Mouse (Mus musculus): ENCODE measurements around the gene Arpp19. TPM values are rescaled to one million over a fixed set of nuclear protein-coding genes. Genes with fewer than 3 reads are reported as not detected.

Arpp19 gene
- polyA plus RNA-seq, 1 experiment from 2014 or later: 298 TPM

DNA sequence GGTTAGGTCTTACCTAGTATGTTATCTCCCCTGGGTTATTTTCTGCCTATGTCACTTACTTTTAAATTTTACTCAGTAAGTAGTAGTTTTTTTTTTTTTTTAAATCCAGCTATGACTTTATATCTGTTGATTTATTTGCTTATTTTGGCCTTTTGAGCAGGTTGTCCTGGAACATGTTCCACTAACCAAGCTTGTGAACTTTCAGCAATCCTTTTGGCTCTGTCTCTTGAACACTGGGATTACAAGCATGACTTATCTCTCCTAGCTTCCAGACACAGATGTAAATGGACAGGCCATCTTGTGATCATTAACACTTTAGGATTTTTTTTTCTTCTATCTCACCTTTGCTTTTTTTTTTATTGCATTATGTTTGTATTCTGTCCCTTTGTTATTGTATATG is 9.7 kb downstream of the Arpp19 start:
- H3K4me3 ChIP-seq (ENCODE audit: low read depth, low read length): no peak overlapping the region
- no peaks in the 10 kb centered on the region for H3K36me3 ChIP-seq (ENCODE audit: control insufficient read depth, insufficient read depth, low read length)
- no peak overlapping the region for H3K27ac ChIP-seq (ENCODE audit: low read depth, low read length)
- DNase-seq (ENCODE audit: low spot score) (no peak), ATAC-seq (ENCODE audit: low FRiP score) (no peak)
- no peaks in the 10 kb centered on the region for H3K4me1 ChIP-seq (replicated peaks; ENCODE audit: control insufficient read depth, insufficient read depth, low read length)
- no peak overlapping the region for H3K9ac ChIP-seq (ENCODE audit: low read depth, low read length)
- H3K4me2 ChIP-seq (replicated peaks; ENCODE audit: low read depth, low read length): no peak overlapping the region
- H3K9me3 ChIP-seq (ENCODE audit: control insufficient read depth, low read length): no peaks in the 10 kb centered on the region
- H3K27me3 ChIP-seq (ENCODE audit: control insufficient read depth, insufficient read depth, low read length): no peaks in the 10 kb centered on the region

- ATAC-seq (ENCODE audit: low FRiP score) (no peak), DNase-seq (ENCODE audit: low spot score) (no peak)
- H3K4me3 ChIP-seq (ENCODE audit: low read depth, low read length): no peak overlapping the region
- H3K36me3 ChIP-seq (ENCODE audit: control insufficient read depth, insufficient read depth, low read length): no peaks in the 10 kb centered on the region
- no peaks in the 10 kb centered on the region for H3K4me1 ChIP-seq (replicated peaks; ENCODE audit: control insufficient read depth, insufficient read depth, low read length)
- no peak overlapping the region for H3K9ac ChIP-seq (ENCODE audit: low read depth, low read length)
- WGBS: 88% methylated on average over 3 of the region's 3 CpGs
- H3K27ac ChIP-seq (ENCODE audit: low read depth, low read length): no peak overlapping the region
- no peaks in the 10 kb centered on the region for H3K9me3 ChIP-seq (ENCODE audit: control insufficient read depth, low read length)
- no peaks in the 10 kb centered on the region for H3K27me3 ChIP-seq (ENCODE audit: control insufficient read depth, insufficient read depth, low read length)
- H3K4me2 ChIP-seq (replicated peaks; ENCODE audit: low read depth, low read length): no peak overlapping the region
Measured at GRCm38 (mm10) chr9:75049100-75049499, 11.7 kb downstream of the Arpp19 start.

DNA sequence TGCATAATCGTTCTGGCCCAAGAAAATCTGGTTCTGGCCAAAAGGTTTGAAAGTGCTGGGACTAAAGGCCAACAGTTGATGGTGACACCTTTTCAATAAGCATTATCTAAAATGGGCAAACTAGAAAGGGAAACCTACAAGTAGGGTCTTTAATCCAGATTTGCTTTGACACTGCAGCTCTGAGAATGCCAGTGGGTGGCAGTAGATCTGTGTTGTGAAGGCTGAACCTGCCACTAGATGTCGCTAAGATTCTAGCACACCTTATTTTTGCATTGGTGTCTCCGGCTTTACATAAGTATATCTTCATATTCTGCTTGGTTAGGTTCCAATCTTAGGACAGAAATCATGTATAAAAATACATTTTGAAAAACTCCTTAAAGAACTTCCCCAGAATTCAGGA is 12.6 kb downstream of the Arpp19 start:
- Histone ChIP-seq H3K27ac (ENCODE audit: low read depth, low read length) (no peak overlapping the region), H3K27me3 (ENCODE audit: control insufficient read depth, insufficient read depth, low read length) (no peaks in the 10 kb centered on the region), H3K4me2 (replicated peaks; ENCODE audit: low read depth, low read length) (no peak overlapping the region), H3K36me3 (ENCODE audit: control insufficient read depth, insufficient read depth, low read length) (no peaks in the 10 kb centered on the region), H3K4me1 (replicated peaks; ENCODE audit: control insufficient read depth, insufficient read depth, low read length) (no peaks in the 10 kb centered on the region), H3K9ac (ENCODE audit: low read depth, low read length) (no peak overlapping the region), H3K4me3 (ENCODE audit: low read depth, low read length) (no peak overlapping the region), H3K9me3 (ENCODE audit: control insufficient read depth, low read length) (no peaks in the 10 kb centered on the region)
- no peak; the same call in 1 of the 2 replicates for ATAC-seq (ENCODE audit: low FRiP score)
- peak; percentile 76 for DNase-seq (ENCODE audit: low spot score)
- WGBS: 47% methylated on average over 3 of the region's 3 CpGs

DNA sequence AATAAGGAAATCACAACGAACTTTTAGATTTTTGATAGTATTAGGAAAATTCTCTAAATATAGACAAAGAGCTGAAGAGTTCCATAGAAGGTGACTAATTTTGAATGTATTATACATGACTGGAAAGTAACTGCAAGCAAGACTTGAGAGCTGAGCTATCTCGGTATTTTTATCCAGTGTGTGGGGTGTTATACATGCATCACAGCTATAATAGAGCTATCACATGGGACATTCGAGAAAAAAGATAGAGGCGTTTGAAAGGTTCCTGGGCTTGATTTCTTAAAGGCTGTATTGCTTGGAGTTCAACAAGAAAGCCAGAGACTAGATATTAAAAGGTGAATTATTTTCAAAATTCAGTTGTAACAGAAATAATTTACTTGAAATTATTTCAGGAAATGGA is 14.4 kb downstream of the Arpp19 start:
- H3K4me3 ChIP-seq (ENCODE audit: low read depth, low read length): no peak overlapping the region
- H3K9ac ChIP-seq (ENCODE audit: low read depth, low read length): no peak overlapping the region
- ATAC-seq (ENCODE audit: low FRiP score) (no peak), DNase-seq (ENCODE audit: low spot score) (no peak)
- no peak overlapping the region for H3K4me2 ChIP-seq (replicated peaks; ENCODE audit: low read depth, low read length)
- no peaks in the 10 kb centered on the region for H3K27me3 ChIP-seq (ENCODE audit: control insufficient read depth, insufficient read depth, low read length)
- no peaks in the 10 kb centered on the region for H3K36me3 ChIP-seq (ENCODE audit: control insufficient read depth, insufficient read depth, low read length)
- H3K4me1 ChIP-seq (replicated peaks; ENCODE audit: control insufficient read depth, insufficient read depth, low read length): no peaks in the 10 kb centered on the region
- 89% methylated on average over 4 of the region's 4 CpGs for WGBS
- H3K27ac ChIP-seq (ENCODE audit: low read depth, low read length): no peak overlapping the region
- no peaks in the 10 kb centered on the region for H3K9me3 ChIP-seq (ENCODE audit: control insufficient read depth, low read length)

DNA sequence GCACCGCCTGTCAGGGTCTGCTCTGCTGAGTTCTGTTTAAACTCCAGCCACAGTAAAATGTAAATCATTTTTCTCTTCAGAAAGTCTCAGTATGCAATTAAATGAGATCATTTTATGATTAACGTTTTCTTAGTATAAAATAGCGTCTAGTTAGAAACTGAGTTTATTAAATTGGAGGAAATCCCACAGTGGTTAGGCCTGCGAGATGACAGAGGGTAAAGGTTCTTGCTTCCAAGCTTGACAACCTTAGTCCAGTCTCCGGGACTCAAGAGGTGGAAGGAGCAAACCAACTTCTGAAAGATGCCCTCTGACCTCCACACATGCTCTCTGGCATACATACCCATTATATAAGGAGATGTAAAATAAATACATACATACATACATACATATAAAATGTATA is 17.6 kb downstream of the Arpp19 start:
- Histone ChIP-seq H3K27me3 (ENCODE audit: control insufficient read depth, insufficient read depth, low read length) (no peaks in the 10 kb centered on the region), H3K27ac (ENCODE audit: low read depth, low read length) (no peak overlapping the region), H3K4me2 (replicated peaks; ENCODE audit: low read depth, low read length) (no peak overlapping the region), H3K9ac (ENCODE audit: low read depth, low read length) (no peak overlapping the region), H3K4me1 (replicated peaks; ENCODE audit: control insufficient read depth, insufficient read depth, low read length) (no peaks in the 10 kb centered on the region), H3K36me3 (ENCODE audit: control insufficient read depth, insufficient read depth, low read length) (no peaks in the 10 kb centered on the region), H3K4me3 (ENCODE audit: low read depth, low read length) (no peak overlapping the region), H3K9me3 (ENCODE audit: control insufficient read depth, low read length) (no peaks in the 10 kb centered on the region)
- no peak for ATAC-seq (ENCODE audit: low FRiP score)
- WGBS: 96% methylated on average over 5 of the region's 5 CpGs
- DNase-seq (ENCODE audit: low spot score): no peak

DNA sequence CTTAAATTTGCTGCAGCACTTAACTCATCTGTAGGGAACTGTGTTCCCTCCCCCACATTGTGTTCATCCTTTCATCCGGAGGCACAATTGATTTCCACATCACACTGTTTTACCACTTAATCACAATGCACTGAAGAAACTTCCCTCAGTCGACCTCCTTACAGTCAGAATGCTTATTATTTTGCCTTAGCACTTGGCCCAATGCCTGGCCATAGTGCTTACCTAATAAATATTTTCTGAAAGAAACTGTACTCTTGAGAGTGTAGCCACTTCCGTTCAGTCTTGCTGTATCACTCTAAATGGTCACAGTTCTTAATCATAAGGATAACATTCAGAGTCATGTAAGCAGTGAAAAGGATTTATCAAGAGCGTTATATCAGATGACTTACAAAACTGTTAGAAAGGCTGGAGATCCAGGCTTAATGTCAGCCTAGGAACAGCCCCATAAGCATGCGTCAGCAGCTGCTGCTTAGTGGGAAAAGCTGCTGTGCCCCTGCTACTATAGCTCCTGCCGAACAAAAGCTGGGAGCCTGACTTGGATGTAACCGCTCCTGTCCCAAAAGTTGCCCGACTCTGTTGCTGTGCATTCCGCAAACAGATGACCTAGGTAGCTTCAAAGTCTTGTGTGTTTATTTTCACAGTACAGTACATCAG is 27.4 kb downstream of the Arpp19 start:
- no peak for DNase-seq (ENCODE audit: low spot score)
- no peak overlapping the region for H3K9ac ChIP-seq (ENCODE audit: low read depth, low read length)
- no peak overlapping the region for H3K4me3 ChIP-seq (ENCODE audit: low read depth, low read length)
- H3K4me1 ChIP-seq (replicated peaks; ENCODE audit: control insufficient read depth, insufficient read depth, low read length): no peaks in the 10 kb centered on the region
- H3K27me3 ChIP-seq (ENCODE audit: control insufficient read depth, insufficient read depth, low read length): no peaks in the 10 kb centered on the region
- H3K36me3 ChIP-seq (ENCODE audit: control insufficient read depth, insufficient read depth, low read length): no peaks in the 10 kb centered on the region
- no peak overlapping the region for H3K27ac ChIP-seq (ENCODE audit: low read depth, low read length)
- ATAC-seq (ENCODE audit: low FRiP score): no peak
- H3K9me3 ChIP-seq (ENCODE audit: control insufficient read depth, low read length): no peaks in the 10 kb centered on the region
- WGBS: 81% methylated on average over 9 of the region's 9 CpGs
- H3K4me2 ChIP-seq (replicated peaks; ENCODE audit: low read depth, low read length): no peak overlapping the region

GRCm38 (mm10) chr9:75070457-75071028 is 33.1 kb downstream of the Arpp19 start, which contains the start of gene Myo5a:
Gene Myo5a, plus strand, starts transcription at chr9:75071015.
- DNase-seq (ENCODE audit: low spot score): no peak
- H3K36me3 ChIP-seq (ENCODE audit: control insufficient read depth, insufficient read depth, low read length): no peaks in the 10 kb centered on the region
- no peak for ATAC-seq (ENCODE audit: low FRiP score)

GRCm38 (mm10) chr9:75071029-75071705 is 33.8 kb downstream of the Arpp19 start:
- Histone ChIP-seq H3K4me3 (ENCODE audit: low read depth, low read length) (peak overlapping the region; percentile 86), H3K27ac (ENCODE audit: low read depth, low read length) (peak overlapping the region; percentile 95), H3K27me3 (ENCODE audit: control insufficient read depth, insufficient read depth, low read length) (no peaks in the 10 kb centered on the region), H3K9ac (ENCODE audit: low read depth, low read length) (peak overlapping the region; percentile 93), H3K4me2 (replicated peaks; ENCODE audit: low read depth, low read length) (peak overlapping the region; percentile 77), H3K9me3 (ENCODE audit: control insufficient read depth, low read length) (no peaks in the 10 kb centered on the region), H3K4me1 (replicated peaks; ENCODE audit: control insufficient read depth, insufficient read depth, low read length) (no peaks in the 10 kb centered on the region), H3K36me3 (ENCODE audit: control insufficient read depth, insufficient read depth, low read length) (no peaks in the 10 kb centered on the region)
- ATAC-seq (ENCODE audit: low FRiP score): peak; percentile 96
- peak; percentile 90 for DNase-seq (ENCODE audit: low spot score)
- WGBS: 1% methylated on average over 40 of the region's 92 CpGs

More at GRCm38 (mm10) chr9:75070457-75071028, 33.1 kb downstream of the Arpp19 start, which contains the start of gene Myo5a:
- no peaks in the 10 kb centered on the region for H3K4me1 ChIP-seq (replicated peaks; ENCODE audit: control insufficient read depth, insufficient read depth, low read length)
- H3K4me3 ChIP-seq (ENCODE audit: low read depth, low read length): peak within 1 kb of the TSS; percentile 86
- peak within 1 kb of the TSS; percentile 77 for H3K4me2 ChIP-seq (replicated peaks; ENCODE audit: low read depth, low read length)
- H3K9me3 ChIP-seq (ENCODE audit: control insufficient read depth, low read length): no peaks in the 10 kb centered on the region
- peak within 1 kb of the TSS; percentile 93 for H3K9ac ChIP-seq (ENCODE audit: low read depth, low read length)
- peak within 1 kb of the TSS; percentile 95 for H3K27ac ChIP-seq (ENCODE audit: low read depth, low read length)
- WGBS: 21% methylated on average over 23 of the region's 23 CpGs
- H3K27me3 ChIP-seq (ENCODE audit: control insufficient read depth, insufficient read depth, low read length): no peaks in the 10 kb centered on the region

Measured in hindbrain, embryonic 11.5 days (tissue).